Mouse (Mus musculus) hindbrain, embryonic 13.5 days (tissue): Measurements from ENCODE around the gene Apol9b. TPM values are rescaled to one million over a fixed set of nuclear protein-coding genes. Genes with fewer than 3 reads are reported as not detected.

Experiments used
- ATAC-seq: fragments of 200-750 bp; cut with Nextera tagmentation; 2 replicates; pipeline ENCODE4 v1.8.0; 2017; ENCODE audit warnings: moderate TSS enrichment; ENCODE audit not compliant: low FRiP score
- H3K27ac ChIP-seq: fragments of 300-500 bp; sonication (generic); 2 replicates; pipeline ENCODE4 v1.5.1; 2015; ENCODE audit warnings: inconsistent platforms, mild to moderate bottlenecking, moderate library complexity
- H3K27me3 ChIP-seq: fragments of 300-500 bp; sonication (generic); 2 replicates; pipeline ENCODE4 v1.6.1; 2015; ENCODE audit warnings: mild to moderate bottlenecking, inconsistent platforms
- H3K36me3 ChIP-seq: fragments of 300-500 bp; sonication (generic); 2 replicates; pipeline ENCODE4 v1.6.1; 2015; ENCODE audit warnings: mild to moderate bottlenecking, inconsistent platforms
- H3K4me1 ChIP-seq: fragments of 300-500 bp; sonication (generic); replicated peaks from 2 replicates; pipeline ENCODE4 v1.6.1; 2015; ENCODE audit warnings: inconsistent platforms
- H3K4me2 ChIP-seq: fragments of 300-500 bp; sonication (generic); 2 replicates; pipeline ENCODE4 v1.6.1; 2015; ENCODE audit warnings: inconsistent platforms, mild to moderate bottlenecking, moderate library complexity
- H3K4me3 ChIP-seq: fragments of 300-500 bp; sonication (generic); 2 replicates; pipeline ENCODE4 v1.5.1; 2015; ENCODE audit warnings: mild to moderate bottlenecking, inconsistent platforms
- H3K9ac ChIP-seq: fragments of 300-500 bp; sonication (generic); 2 replicates; pipeline ENCODE4 v1.6.1; 2015; ENCODE audit warnings: mild to moderate bottlenecking, inconsistent platforms
- H3K9me3 ChIP-seq: fragments of 300-500 bp; sonication (generic); 2 replicates; pipeline ENCODE4 v1.6.1; 2016; ENCODE audit warnings: inconsistent platforms
- WGBS: fragments of 180-500 bp; shearing (Covaris S2); methylation state at CpG from one replicate; pipeline ENCODE4 v1.1.7; 2015; 5-methylcytosine and 5-hydroxymethylcytosine counted together
- polyA plus RNA-seq: library from polyadenylated mRNA; unstranded; fragments of >200 nt; fragmentation: Nextera tagmentation; extraction: Ambion mirVana; gene quantifications from 2 replicates; pipeline ENCODE4 v1.2.1, GENCODE M21; 2015

Gene Apol9b
- polyA plus RNA-seq, 1 experiment from 2014 or later: not detected

DNA sequence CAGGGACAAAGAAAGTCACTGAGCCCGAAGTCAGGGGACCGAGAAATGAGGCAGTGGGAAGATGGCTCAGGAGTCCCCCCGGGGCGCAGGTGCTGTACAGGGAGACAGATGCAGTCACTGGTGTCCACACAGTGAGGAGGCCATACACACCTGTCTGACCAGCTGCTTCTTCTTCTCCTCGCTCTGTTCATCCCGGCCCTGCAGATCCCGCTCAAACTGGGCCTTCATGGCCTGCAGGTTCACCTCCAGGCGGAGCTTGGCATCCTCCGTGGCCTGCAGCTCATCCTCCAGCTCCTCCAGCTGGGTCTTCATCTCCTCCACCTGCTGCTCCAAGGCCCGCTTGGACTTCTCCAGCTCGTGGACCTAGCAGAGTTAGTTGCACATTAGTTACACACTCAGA, 38.1 kb downstream of the Apol9b start:
- Histone ChIP-seq H3K27ac (no peak overlapping the region), H3K4me3 (no peak overlapping the region), H3K4me2 (no peak overlapping the region), H3K27me3 (no peaks in the 10 kb centered on the region), H3K36me3 (peaks cover 100% of the 10 kb centered on the region), H3K4me1 (no peaks in the 10 kb centered on the region), H3K9me3 (no peaks in the 10 kb centered on the region), H3K9ac (no peak overlapping the region)
- ATAC-seq: no peak
- WGBS: 92% methylated on average over 11 of the region's 11 CpGs

DNA sequence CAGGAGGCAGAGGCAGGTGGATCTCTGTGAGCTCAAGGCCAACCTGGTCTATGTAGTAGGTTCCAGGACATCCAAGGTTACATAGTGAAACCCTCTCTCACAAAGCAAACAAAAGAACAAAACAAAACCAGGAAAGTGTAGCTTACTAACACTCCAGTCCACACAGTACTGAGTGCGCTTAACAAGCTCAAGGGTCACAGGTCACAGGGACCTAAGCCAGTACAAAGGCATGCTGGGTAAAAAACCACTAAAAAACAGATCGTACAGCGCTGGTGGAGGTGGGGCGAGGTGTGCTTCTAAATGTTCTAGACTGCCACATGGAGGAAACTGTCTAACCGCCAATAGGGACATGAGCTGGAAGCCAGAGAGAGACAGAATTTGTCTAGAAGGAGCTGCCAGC, 41.5 kb downstream of the Apol9b start:
- ATAC-seq: no peak
- Histone ChIP-seq H3K9me3 (no peaks in the 10 kb centered on the region), H3K4me2 (no peak overlapping the region), H3K27me3 (no peaks in the 10 kb centered on the region), H3K36me3 (peaks cover 98% of the 10 kb centered on the region), H3K4me3 (no peak overlapping the region), H3K9ac (no peak overlapping the region), H3K27ac (no peak overlapping the region), H3K4me1 (no peaks in the 10 kb centered on the region)
- WGBS: 96% methylated on average over 5 of the region's 5 CpGs

DNA sequence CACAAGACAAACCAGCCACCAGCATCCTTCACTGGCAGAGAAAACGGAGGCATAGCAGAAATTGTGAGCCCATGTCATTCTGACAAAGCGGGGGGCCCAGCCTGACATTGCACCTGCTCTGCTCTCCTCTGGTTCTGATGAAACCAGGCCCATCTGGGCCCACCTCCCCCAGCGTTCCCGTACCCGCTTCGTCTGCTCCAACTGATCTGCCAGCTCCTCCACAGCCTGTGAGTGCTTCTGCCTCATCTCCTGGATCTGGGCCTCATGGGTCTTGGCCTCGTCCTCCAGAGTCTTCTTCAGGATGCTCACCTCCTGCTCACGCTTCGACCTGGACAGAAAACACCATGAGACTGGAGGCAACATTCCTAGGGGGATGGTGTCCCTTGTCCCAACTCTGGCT, 42.1 kb downstream of the Apol9b start:
- H3K4me2 ChIP-seq: no peak overlapping the region
- WGBS: 97% methylated on average over 9 of the region's 9 CpGs
- ATAC-seq: no peak
- H3K9me3 ChIP-seq: no peaks in the 10 kb centered on the region
- H3K4me1 ChIP-seq: no peaks in the 10 kb centered on the region
- H3K4me3 ChIP-seq: no peak overlapping the region
- H3K36me3 ChIP-seq: peaks cover 98% of the 10 kb centered on the region
- no peak overlapping the region for H3K9ac ChIP-seq
- no peak overlapping the region for H3K27ac ChIP-seq
- H3K27me3 ChIP-seq: no peaks in the 10 kb centered on the region

DNA sequence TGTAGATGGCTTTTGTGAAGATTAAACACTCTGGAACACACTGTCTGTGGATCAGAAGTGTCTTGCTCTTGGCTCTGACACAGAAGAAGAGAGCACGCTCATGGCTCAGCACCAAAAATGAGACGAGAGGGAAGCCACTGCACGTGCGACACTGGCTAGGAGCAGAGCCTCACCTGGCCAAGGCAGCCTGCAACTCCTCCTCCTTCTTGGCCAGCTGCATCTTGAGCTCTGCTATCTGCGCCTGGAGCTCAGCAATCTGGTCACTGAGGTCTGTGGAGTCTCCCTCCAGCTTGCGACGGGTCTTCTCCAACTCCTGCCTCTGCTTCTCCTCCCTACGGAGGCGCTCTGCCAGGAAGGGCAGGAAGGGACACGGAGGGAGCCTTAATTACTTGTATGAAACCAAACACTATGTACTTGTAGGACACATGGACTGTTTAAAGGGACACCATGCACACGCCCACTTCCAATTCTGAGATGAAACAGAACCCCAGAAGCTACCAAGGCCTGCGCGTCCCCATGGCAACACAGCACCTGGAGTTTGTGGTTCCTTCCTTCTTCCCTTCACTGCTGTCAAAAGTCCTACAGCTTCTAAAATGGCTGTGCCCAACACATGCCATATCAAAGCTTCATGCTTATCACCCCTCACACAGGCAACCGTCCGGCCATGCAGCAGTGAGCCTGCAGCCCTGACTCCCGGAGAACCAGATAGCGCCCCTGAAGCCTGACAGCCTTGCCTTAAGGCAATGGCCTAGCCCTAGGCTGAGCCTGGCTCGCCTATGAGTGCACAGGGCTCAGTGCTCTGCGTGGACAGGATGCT, 44.5 kb downstream of the Apol9b start:
- WGBS: 95% methylated on average over 19 of the region's 19 CpGs
- ATAC-seq: no peak
- H3K27ac ChIP-seq: no peak overlapping the region

DNA sequence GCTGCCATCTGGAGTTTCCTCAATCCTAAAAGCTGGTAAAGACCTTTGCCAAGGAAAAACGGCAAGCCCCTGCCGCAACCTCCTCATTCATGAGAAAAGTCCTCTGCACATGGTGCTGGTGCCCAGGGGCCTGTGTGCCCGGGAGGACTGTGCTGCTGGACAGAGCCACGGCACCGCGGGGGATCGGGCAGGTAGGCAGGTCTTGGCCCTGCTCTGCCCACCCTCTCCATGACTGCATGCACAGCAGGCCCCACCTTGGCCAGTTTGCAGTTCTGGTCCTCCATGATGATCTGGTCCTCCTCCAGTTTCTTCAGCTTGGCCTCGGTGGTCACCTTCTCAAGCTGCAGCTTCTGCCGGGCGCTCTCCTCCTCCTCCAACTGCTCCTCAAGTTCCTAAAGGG, 45.5 kb downstream of the Apol9b start:
- Histone ChIP-seq H3K27ac (no peak overlapping the region), H3K27me3 (no peaks in the 10 kb centered on the region), H3K36me3 (peaks cover 95% of the 10 kb centered on the region), H3K9ac (no peak overlapping the region), H3K4me2 (no peak overlapping the region), H3K4me1 (no peaks in the 10 kb centered on the region), H3K9me3 (no peaks in the 10 kb centered on the region), H3K4me3 (no peak overlapping the region)
- ATAC-seq: no peak
- 96% methylated on average over 10 of the region's 10 CpGs for WGBS

More for the DNA sequence above, 44.5 kb downstream of the Apol9b start:
- Histone ChIP-seq H3K4me3 (no peak overlapping the region), H3K4me2 (no peak overlapping the region), H3K36me3 (peaks cover 97% of the 10 kb centered on the region), H3K9ac (no peak overlapping the region), H3K4me1 (no peaks in the 10 kb centered on the region), H3K9me3 (no peaks in the 10 kb centered on the region), H3K27me3 (no peaks in the 10 kb centered on the region)

DNA sequence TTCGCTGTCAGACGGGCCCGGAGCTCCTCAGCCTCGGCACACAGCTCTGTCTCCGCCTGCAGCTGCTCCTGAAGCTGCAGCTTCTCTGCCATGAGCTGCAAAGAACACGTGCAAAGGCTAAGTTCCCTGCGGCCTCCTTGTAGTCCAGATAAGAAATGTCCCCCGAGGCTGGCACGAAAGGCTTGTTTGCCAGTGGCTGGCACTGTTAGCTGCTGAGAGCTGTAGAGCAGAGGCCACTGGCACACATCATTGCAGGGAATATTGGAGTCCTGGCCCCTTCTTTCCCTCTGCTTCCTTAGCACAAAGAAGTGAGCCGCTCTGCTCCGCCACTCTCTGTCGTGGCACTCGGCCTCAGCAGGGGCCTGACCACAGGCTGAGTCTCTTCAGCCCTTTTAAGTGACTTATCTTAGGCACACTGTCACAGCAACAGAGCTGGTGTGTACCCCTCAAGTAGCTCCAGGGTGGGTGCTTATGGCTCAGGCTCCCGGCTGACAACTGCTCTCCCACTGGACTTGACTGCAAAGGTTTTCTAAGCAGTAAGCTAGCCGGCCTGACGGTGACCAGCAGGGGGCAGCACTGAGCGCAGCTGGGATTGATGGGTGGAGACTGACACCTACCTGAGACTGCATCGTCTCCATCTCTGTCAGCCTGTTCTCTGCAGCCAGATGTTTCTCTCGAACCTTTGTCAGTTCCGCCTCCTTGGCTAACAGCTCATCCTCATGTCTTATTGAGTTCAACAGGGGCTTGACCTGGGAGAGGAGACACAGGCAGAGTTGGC, 46.5 kb downstream of the Apol9b start:
- no peaks in the 10 kb centered on the region for H3K9me3 ChIP-seq
- no peak overlapping the region for H3K4me2 ChIP-seq
- 68% methylated on average over 19 of the region's 20 CpGs for WGBS
- no peak overlapping the region for H3K9ac ChIP-seq
- no peaks in the 10 kb centered on the region for H3K4me1 ChIP-seq
- ATAC-seq: no peak
- no peak overlapping the region for H3K27ac ChIP-seq
- peaks cover 95% of the 10 kb centered on the region for H3K36me3 ChIP-seq
- no peak overlapping the region for H3K4me3 ChIP-seq
- no peaks in the 10 kb centered on the region for H3K27me3 ChIP-seq

DNA sequence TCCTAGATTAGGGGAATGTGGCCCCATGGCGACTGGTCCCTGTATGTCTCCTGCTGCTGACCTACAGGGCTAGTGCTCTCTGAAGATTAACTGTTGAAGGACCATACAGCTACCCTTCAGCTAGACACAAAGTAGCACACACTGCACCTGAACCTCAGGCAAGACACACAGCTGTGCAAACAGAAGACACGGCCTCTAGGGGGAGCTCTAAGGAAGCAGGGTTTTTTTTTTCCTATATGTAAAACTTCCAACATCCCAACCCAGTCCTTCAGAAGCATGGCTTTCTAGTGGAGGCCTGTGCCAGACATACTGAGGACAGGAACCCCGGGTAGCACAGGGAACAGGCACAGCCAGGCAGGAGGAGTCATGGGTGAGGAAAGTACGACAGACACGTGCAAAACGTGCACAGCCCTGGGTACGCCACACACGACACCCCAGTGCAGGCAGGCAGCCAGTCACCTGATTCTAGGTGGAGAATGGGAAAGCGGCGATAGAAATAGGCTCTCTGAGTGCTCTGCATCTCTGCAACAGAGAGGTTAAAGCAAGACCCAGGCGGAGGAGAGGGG, 53.7 kb downstream of the Apol9b start:
- H3K9me3 ChIP-seq: no peaks in the 10 kb centered on the region
- H3K9ac ChIP-seq: no peak overlapping the region
- no peak overlapping the region for H3K27ac ChIP-seq
- no peaks in the 10 kb centered on the region for H3K4me1 ChIP-seq
- WGBS: 86% methylated on average over 11 of the region's 11 CpGs
- H3K4me2 ChIP-seq: no peak overlapping the region
- H3K36me3 ChIP-seq: peaks cover 98% of the 10 kb centered on the region
- H3K4me3 ChIP-seq: no peak overlapping the region
- no peak for ATAC-seq
- no peaks in the 10 kb centered on the region for H3K27me3 ChIP-seq

DNA sequence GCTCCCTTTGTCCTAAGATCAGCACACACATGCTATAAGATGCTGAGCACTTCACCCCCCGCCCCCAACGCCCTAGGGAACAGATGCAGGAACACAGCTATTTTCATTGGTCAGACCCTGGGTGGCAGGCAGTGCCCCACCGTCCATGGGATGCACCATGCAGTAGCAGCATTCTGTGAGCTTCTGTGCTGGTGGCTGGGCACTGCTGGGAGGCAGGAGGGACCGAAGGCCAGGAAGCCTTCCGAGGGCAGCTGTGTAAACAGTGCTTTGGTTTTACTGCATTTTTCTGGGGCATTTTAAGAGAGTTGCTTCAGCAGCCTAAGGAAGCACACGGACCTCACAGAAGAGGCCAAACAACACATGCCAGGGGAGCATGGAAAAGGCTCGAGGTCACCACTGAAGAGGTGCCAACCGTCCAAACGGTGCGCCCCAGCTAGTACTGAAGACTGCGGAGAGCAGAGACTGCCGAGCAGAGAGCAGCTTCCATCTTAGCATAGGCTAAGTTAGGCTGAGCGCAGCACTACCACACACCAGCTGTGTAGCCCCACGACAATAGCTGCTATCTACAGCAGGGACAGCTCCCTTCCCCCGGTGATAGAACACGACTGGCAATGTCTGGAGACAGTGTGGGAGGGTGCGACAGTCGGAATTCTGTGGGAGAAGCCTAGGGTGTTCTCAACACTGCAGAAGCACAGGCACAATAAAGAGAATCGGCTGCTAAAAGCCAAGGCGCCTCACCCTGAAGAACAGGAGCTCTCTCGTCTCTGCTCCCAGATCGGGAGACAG, 55.4 kb downstream of the Apol9b start:
- Histone ChIP-seq H3K27me3 (no peaks in the 10 kb centered on the region), H3K4me1 (no peaks in the 10 kb centered on the region), H3K27ac (no peak overlapping the region), H3K36me3 (peaks cover 100% of the 10 kb centered on the region), H3K9me3 (no peaks in the 10 kb centered on the region), H3K4me3 (no peak overlapping the region), H3K9ac (no peak overlapping the region), H3K4me2 (no peak overlapping the region)
- WGBS: 80% methylated on average over 22 of the region's 22 CpGs
- ATAC-seq: no peak

DNA sequence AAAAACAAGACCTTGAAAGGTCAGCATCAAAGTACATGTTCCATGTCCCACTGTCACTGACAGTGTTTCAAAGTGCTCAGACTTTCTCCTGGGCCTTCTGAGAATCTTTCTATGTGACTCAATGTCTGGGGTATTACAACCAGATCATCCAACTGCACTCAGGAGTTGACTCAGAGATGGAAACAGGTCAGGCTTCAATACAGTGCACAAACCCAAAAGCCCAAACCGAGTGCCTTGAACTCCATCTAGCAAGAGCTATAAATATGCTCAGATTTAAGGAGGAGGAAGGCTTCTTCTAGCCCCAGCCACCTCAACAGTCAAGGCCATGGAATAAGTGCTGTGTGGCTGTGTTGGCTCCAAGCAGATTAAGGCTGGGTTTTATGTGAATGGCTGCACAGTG, 57.0 kb downstream of the Apol9b start:
- Histone ChIP-seq H3K4me3 (no peak overlapping the region), H3K9ac (no peak overlapping the region), H3K4me2 (no peak overlapping the region), H3K27me3 (no peaks in the 10 kb centered on the region), H3K36me3 (peaks cover 100% of the 10 kb centered on the region), H3K4me1 (no peaks in the 10 kb centered on the region), H3K9me3 (no peaks in the 10 kb centered on the region), H3K27ac (no peak overlapping the region)
- WGBS: 90% methylated on average over 1 of the region's 1 CpGs
- ATAC-seq: no peak

Other genes with a start within 250 kb of the Apol9b start
- gene Apol11a, start 220.8 kb upstream of the Apol9b start, polyA plus RNA-seq: not detected in 2 replicates
- not detected in 2 replicates for gene Apol7c, start 195.7 kb upstream of the Apol9b start, polyA plus RNA-seq
- not detected in 2 replicates for gene 1700025B11Rik, start 167.1 kb upstream of the Apol9b start, polyA plus RNA-seq
- gene Apol10b, start 132.9 kb upstream of the Apol9b start, polyA plus RNA-seq: 0.06 TPM in 1 of 2 replicates, not detected in the other
- not detected in 2 replicates for gene Gm36245, start 129.8 kb upstream of the Apol9b start, polyA plus RNA-seq
- gene Apol11b, start 85.8 kb upstream of the Apol9b start, polyA plus RNA-seq: 0.08 TPM in 1 of 2 replicates, not detected in the other
- gene Apol7e, start 30.2 kb upstream of the Apol9b start, polyA plus RNA-seq: not detected in 2 replicates
- 0.06 and 0.16 TPM in 2 replicates for gene Apol8, start 28.0 kb downstream of the Apol9b start, polyA plus RNA-seq
- gene Myh9, start 113.1 kb downstream of the Apol9b start, polyA plus RNA-seq: 14.5 and 14.9 TPM in 2 replicates
- 214 and 218 TPM in 2 replicates for gene Txn2, start 200.0 kb downstream of the Apol9b start, polyA plus RNA-seq
- 6.2 and 7.4 TPM in 2 replicates for gene Foxred2, start 227.7 kb downstream of the Apol9b start, polyA plus RNA-seq
- gene Eif3d, start 241.8 kb downstream of the Apol9b start, polyA plus RNA-seq: 184 and 191 TPM in 2 replicates